Mouse (Mus musculus) frontal cortex, postnatal 14 days (tissue): ENCODE measurements around the gene Ckap4.
"Not testable (repeated sequence)": the region's sequence is repeated elsewhere in the genome, so short reads cannot be mapped to it uniquely, and the experiment has no call there.

Experiments used
- DNase-seq, 2 experiments: peaks; one replicate each; pipeline ENCODE4 v3.0.0; 2022; ENCODE audit warnings: low spot score in 2 of 2

The Ckap4 gene

DNA sequence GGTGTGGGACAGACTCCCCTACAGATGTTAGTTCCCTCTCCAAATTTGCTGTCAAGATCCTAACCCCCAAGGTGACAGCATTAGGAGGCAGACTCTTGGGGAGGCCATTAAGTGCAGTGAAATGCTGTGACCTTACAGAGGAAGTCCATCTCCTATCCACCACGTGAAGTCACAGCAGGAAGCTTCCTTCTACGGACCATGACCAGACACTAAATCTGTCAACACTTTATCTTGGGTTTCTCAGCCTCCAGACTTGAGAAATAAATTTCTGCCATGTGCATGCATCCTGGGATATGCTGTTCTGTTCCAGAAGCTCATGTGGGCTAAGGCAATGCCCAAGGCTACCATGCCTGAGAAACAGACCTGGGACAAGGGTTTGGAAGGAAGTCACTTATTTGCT, 35.0 kb downstream of the Ckap4 start:
- DNase-seq = no peak

DNA sequence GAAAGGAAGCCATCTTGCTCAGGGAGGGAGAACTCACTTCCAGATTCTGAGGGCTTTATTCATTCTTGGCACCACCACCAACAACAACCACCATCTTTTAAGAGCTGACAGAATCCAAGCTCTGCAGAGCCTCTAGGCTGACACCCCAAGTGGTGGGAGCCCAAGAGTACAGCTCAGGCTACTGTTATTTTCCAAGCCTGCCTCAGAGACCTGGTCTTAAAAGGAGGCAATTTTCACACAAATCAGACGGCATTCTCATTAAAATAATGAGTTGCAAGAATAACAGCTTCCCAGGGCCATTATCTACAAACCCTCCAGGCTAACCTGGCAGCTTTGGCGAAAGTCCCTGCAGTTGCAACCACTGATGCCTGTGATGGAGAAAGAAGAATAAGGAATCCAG, 37.1 kb downstream of the Ckap4 start:
- DNase-seq = no peak

DNA sequence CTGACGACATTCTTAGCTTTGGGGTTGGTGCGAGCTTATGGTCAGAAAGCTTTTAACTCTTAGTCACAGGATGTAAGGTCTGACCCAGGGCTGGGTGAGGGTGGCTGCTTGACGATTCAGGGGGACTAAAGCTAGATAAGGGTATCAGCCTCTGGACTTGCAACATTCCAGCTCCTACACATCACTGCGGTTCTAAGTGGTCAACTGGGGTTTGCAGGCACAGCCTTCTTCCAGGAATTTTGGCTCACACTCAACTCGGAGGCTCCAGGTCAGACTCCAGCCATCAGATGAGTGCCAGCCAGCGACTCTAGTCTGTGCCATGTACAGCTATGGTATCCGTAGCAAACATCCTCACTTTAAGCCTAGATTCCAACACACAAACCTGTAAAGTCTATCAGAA, 39.4 kb downstream of the Ckap4 start:
- no peak for DNase-seq

DNA sequence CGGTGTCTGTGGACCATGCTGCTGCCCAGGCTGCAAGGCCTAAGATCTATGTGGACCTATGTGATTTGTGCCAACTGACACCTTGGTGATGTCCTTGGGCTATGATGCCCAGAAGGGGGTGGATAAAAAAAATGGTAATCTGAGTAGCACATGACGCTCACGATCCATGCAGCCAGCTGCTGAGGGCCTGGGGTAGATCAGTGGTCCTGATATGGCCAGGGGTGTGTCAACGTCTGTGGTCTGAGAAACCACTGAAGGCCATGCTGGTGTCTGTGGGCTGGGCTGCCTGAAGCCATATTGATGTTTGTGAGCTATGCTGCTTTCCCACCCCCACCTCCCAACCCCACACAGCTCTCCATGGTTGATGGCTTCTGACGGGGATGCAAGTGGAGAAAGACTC, 43.7 kb downstream of the Ckap4 start:
- no peak for DNase-seq

DNA sequence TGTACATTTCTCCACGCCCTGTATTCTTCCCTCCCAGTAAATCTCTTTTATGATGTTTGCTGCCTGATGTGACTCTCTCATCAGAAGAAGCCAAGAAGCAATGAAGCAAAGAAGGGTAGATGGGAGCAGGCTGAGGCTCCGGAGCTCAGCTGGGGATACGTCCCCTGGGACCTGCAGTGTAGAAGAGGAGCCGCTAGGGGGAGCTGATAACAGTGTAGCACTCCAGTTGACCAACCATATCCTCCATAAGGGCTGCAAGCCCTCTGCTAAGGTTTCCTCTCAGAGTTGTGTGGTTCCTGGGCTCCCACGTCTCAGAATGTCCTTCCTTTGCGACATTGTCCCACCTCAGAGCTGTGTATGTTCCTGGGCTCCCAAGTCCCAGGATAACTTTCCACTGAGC, 45.5 kb downstream of the Ckap4 start:
- DNase-seq = peak in 1 of 2 experiments; percentile 12

DNA sequence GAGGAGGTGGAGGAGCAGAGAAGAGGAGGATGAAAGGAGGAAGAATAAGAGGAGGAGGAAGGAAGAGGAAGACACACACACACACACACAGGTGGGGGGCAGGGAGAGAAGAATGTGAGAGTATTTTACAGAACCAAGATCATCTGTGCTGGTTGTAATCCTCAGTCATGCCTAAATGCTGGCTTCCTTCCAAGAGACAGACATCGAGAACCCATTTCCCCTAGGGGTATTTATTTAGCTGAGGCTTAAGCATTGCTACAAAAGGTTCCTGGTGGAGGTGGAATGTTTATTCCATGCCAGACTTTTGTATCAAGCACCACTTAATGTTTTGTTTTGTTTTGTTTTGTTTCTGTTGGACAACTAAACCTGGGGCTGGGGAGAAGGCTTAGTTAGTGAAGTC, 49.2 kb downstream of the Ckap4 start:
- DNase-seq = no peak

DNA sequence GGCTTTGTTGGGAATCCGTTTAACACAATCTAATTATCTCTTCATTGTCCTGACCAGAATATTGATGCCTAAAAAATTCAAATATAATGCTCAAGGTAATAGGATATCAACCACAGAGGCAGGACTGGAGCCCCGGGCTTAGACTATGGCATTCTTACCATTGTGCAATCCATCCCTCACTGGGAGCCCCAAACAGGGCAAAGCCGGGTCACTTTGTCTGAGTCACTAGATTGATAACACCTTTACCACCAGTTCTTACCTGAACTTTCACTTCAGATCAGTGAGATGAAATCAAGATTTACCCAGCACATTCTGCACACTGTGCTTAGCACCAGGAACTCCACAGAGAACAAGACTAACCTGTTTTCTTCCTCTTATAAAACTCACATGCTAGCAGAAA, 50.3 kb downstream of the Ckap4 start:
- DNase-seq = no peak

DNA sequence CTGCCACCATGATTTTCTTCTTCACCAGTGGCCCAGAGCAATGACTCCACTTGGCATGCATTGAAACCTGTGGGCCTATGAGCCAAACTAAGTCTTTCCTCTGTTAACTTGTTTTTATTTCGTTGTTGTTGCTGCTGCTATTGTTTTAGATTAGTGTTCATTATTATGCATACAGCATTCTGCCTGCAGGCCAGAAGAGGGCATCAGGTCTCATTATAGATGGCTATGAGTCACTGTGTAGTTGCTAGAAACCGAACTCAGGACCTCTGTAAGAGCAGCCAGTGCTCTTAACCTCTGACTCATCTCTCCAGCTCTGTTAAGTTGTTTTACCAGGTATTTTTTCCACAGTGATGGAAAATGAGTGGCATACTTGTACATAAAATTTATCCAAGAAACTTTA, 50.8 kb downstream of the Ckap4 start:
- DNase-seq = no peak

DNA sequence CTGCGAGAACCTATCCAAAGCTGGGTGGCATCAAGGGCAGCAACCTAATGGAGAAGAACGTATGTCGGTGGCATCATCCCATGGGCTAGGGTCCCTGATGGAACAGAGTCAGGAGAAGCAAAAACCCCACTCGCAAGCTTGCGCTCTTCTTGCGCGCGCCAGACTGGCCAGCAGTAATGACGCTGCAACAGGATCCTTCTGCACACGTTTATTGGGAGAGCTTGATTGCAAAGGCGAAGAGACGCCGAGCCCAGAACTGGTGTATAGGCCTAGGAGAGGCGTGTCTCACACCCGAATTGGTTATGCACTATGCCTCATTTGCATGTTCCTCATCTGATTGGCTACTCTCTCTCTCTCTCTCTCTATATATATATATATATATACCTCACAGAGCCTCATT, 51.4 kb downstream of the Ckap4 start:
- not testable (repeated sequence) for DNase-seq

DNA sequence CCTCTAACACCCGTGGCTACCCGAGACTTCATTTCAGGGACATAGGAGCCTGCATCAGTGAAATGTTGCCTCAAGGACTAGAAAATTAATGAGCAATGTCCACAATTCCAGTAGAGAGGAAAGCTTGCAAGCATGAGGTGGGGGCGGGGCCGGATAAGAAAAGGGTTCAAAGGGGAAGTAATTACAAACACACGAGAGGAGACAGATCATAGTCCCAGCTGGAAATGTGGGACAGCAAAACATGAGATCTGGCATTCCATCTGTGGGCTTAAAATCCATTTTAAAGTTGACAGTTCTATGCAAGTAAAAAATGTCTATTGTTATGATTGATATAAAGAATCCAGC, 52.6 kb downstream of the Ckap4 start:
- no peak for DNase-seq

DNA sequence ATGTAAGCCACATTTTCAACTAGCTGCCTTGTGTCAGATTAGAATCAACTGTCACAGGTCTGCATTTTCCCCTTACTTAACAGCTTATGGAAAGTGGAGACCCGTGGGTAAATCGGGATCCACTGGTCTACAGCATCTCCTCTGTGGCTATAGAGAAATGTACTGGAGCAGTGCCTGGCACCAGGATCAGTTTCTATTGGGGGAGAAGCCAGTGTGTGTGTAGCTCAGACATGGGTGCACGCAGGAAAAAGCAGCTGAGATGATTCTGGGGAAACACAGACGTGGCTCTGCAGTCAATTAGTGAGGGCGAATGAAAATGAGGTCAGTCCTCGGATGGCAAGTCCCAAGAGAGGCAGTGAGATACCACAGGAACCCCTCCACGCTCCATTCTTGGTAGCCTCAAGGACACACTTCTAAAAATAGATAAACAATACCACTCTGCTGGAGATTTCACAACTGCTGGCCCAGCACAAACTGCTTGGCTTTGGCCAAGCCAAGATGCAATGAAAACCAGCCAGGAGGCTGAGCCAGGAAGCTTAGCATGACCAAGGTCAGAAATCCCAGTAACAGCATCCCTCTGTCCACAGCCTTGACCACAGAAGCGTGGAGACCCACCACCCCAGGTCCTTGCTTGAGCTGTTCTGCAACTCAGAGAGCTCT, 53.1 kb downstream of the Ckap4 start:
- DNase-seq = no peak

DNA sequence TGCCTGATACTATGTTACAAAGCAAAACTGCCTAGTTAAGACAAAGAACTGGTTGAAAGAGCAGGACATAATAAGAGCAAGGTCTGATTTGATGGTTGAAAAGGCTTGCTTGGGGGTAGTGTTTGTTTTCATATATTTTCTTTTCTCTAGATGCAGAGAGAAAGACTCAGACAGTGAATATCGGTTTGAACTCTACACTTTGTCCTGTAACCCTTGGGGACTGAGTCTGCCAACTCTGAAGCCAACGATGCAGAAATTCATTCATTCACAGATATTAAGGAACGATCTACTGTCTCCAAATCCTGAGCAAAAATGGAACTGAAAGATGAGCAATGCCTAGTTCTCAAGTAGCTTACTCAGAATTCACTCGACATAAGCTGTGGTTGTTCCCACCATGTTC, 53.7 kb downstream of the Ckap4 start:
- no peak for DNase-seq

DNA sequence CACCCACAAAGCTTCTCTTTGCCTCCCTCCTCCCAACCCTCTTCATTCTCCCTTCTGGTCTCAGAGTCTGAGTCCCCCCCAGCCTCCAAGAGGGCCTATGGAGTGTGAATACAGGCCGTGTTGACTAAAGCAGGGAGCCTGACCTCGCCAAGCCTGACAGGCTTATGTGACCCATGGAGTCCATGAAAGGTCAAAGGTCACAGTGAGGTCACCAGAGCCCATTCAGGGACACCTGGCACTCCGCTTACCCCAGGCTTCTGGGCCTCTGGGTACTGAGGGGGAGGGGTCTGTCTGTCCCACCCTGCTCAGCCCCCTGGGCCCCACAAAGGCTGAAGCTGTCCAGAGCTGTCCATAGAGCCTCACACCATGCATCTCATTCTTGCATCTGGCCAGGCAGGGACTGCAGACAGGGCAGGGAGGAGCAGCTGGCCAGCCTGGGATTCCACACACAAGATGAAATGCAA, 56.2 kb downstream of the Ckap4 start:
- DNase-seq = no peak

DNA sequence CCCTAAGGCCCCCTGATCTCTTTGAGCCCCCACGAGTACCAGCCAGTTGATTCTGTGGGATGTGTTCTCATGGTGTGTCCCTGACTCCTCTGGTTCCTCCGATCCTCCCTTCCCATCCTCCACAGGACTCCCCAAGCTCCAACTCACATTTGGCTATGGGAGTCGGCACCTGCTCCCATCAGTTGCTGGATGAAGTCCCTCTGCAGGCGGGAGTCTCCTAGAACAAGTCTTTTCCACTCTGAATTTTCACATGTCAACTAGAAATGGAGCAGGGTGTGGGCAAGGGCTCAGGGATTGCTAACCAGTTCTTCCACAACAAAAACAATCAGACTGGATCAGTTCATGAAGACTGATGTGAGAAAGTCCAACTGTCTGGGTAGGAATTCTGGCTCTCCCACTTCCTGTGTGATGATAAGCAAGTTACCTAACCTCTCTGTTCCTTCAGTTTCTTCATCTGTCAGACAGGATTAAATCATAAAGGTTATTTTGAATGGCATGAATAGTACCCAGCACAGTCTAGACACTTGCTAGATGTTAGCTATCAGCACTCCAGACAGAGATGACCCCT, 56.7 kb downstream of the Ckap4 start:
- no peak for DNase-seq
